Mouse (Mus musculus): Measurements from ENCODE around the gene Isoc2b.
A peak's percentile ranks its signal among the peaks of the same experiment; 100 is the strongest.
"Not testable (repeated sequence)": the region's sequence is repeated elsewhere in the genome, so short reads cannot be mapped to it uniquely, and the experiment has no call there.

Isoc2b gene

GRCm38 (mm10) chr7:4865579-4866493 lies 4.2 kb downstream of the Isoc2b start:
- DNase-seq (ENCODE audit: low read depth, low spot score) = peak; percentile 98

- peak; percentile 49 for DNase-seq (ENCODE audit: low read depth, low spot score)
Measured at GRCm38 (mm10) chr7:4865090-4865489, 5.0 kb downstream of the Isoc2b start.

- DNase-seq (ENCODE audit: low read depth, low spot score) = no peak
Measured at GRCm38 (mm10) chr7:4864130-4864845, 5.8 kb downstream of the Isoc2b start.

GRCm38 (mm10) chr7:4863541-4864080 lies 6.4 kb downstream of the Isoc2b start:
- no peak for DNase-seq (ENCODE audit: low read depth, low spot score)

- DNase-seq (ENCODE audit: low read depth, low spot score) = no peak
Measured at GRCm38 (mm10) chr7:4863041-4863440, 7.0 kb downstream of the Isoc2b start.

- not testable (repeated sequence) for DNase-seq (ENCODE audit: low read depth, low spot score)
Measured at GRCm38 (mm10) chr7:4860926-4861325, 9.1 kb downstream of the Isoc2b start.

GRCm38 (mm10) chr7:4859418-4859978 lies 10.6 kb downstream of the Isoc2b start:
- no peak for DNase-seq (ENCODE audit: low read depth, low spot score)

GRCm38 (mm10) chr7:4857321-4857720 lies 12.7 kb downstream of the Isoc2b start:
- DNase-seq (ENCODE audit: low read depth, low spot score) = no peak

- DNase-seq (ENCODE audit: low read depth, low spot score) = no peak
Measured at GRCm38 (mm10) chr7:4856508-4856907, 13.6 kb downstream of the Isoc2b start.

- no peak for DNase-seq (ENCODE audit: low read depth, low spot score)
Measured at GRCm38 (mm10) chr7:4853613-4854012, 16.4 kb downstream of the Isoc2b start.

GRCm38 (mm10) chr7:4851315-4851688 lies 18.8 kb downstream of the Isoc2b start:
- no peak for DNase-seq (ENCODE audit: low read depth, low spot score)

- DNase-seq (ENCODE audit: low read depth, low spot score) = no peak
Measured at GRCm38 (mm10) chr7:4850621-4851314, 19.3 kb downstream of the Isoc2b start.

- no peak for DNase-seq (ENCODE audit: low read depth, low spot score)
Measured at GRCm38 (mm10) chr7:4849372-4849771, 20.7 kb downstream of the Isoc2b start.

- DNase-seq (ENCODE audit: low read depth, low spot score) = no peak
Measured at GRCm38 (mm10) chr7:4844917-4845309, 25.1 kb downstream of the Isoc2b start.

GRCm38 (mm10) chr7:4844245-4844916 lies 25.7 kb downstream of the Isoc2b start, which contains the start of gene Shisa7:
Shisa7 (minus strand) TSS chr7:4844696.
- no peak for DNase-seq (ENCODE audit: low read depth, low spot score)

- peak; percentile 8 for DNase-seq (ENCODE audit: low read depth, low spot score)
Measured at GRCm38 (mm10) chr7:4843604-4844244, 26.3 kb downstream of the Isoc2b start.

GRCm38 (mm10) chr7:4842634-4843131 lies 27.4 kb downstream of the Isoc2b start:
- DNase-seq (ENCODE audit: low read depth, low spot score) = peak; percentile 53

- no peak for DNase-seq (ENCODE audit: low read depth, low spot score)
Measured at GRCm38 (mm10) chr7:4842077-4842476, 28.0 kb downstream of the Isoc2b start.

- DNase-seq (ENCODE audit: low read depth, low spot score) = no peak
Measured at GRCm38 (mm10) chr7:4837639-4838038, 32.4 kb downstream of the Isoc2b start.

GRCm38 (mm10) chr7:4836351-4836792 lies 33.7 kb downstream of the Isoc2b start:
- peak; percentile 82 for DNase-seq (ENCODE audit: low read depth, low spot score)
